Mouse (Mus musculus): Measurements from ENCODE around the gene Kat6b.

Kat6b gene

DNA sequence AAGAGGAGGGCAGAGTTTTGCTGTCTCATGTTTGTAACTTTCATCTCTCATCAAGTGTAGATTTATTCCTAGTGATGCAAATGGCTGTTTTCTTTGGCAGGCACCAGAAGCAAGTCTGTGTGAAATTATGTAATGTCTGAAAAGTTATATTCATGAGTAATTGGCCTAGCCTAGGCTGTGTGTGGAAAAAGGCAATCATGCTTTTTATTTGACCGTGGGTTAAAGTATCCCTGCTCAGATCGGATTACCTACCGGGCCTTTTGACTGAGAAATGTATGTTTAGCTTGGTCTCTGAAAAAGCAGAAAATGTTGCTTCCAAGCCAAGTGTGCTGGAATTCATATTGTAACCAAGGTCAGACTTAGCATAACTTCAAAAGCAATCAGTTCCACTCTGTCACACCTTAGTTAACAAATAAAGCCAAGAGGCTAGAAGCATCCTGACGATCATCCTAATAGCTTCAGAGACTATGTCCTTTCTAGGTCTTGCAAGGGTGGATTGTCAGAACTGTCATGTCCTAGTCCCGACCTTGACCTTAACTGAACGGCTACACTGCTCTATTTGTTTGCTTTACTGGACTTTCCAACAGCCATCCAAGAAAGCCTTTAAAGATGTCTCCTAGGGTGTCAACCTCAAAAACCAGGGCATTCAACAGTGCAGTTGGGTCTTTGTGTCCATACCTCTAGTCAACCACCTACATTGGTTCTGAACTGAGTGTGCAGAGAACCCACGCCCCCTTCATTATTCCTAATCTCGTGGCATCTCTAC lies 111.9 kb downstream of the Kat6b start:
- no peak for DNase-seq (ENCODE audit: low spot score)

DNA sequence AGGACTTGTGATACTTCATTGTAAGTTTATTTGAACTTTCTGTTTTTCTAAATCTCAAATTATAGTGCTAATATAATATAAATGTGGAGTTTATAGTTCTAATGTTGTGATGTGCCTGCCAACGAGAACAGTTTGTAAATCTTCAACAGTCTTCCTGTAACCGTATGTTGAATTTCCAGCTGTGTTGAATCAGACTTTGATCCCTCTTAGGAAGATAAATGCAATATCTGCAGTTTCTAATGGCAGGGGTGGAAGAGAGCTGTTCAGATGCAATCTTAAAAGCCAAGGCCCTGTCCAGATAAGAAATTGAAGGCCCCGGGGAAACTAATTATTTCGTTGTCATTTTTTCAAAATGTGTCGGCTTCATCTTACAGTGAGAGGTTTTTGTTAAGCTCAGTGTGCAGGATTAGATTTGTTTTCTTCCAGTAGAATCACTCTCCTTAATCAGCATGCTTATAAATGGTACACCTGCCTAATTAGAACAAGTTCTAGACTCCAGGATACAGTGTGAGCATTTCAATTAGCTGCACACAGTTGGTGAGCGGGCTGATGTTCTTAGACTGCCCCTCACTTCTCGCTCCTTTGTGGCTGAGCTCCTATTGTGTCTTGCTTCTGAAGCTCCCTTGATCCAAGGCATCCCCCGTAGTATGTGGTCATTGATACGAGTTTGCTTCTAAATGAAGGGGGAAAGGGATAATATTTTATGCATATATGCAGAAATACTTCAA lies 118.4 kb downstream of the Kat6b start:
- DNase-seq (ENCODE audit: low spot score), result no peak

DNA sequence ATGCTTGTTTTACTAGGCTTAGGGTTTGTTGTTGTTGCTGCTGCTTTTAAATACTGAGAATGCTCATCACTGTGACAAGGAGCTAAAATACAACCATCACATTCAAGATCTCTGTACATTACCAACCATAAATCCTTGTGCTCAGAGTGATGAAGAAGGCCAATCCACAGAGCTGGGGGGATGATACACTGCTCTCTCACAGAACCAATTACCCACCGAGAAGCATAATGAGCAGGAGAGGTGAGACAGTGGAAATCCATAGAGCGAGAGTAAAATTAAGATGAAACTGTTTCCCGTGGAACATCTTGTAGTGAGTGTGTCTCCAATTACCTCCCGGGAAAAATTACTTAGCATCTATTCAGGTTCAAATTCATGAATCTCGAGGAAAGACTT lies 118.9 kb downstream of the Kat6b start:
- no peak for DNase-seq (ENCODE audit: low spot score)

DNA sequence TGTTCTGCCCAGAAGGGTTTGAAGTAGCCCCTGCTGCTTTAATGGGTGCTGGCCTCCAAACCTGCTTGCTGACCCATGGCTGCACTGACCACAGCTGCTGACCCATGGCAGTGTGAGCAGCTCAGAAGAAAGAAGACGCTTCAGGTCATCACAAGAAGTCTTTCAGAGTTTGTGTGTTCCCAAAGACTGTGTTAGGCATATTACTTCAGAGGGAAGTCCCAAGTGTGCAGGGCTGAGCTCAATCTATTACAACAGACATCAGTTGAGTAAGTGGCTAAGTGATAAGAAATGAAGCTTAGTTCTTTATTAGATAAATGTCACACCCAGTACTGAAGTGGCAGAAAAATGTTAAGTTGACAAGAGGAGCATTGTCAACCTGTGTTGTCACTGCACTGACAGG lies 119.4 kb downstream of the Kat6b start:
- no peak for DNase-seq (ENCODE audit: low spot score)

DNA sequence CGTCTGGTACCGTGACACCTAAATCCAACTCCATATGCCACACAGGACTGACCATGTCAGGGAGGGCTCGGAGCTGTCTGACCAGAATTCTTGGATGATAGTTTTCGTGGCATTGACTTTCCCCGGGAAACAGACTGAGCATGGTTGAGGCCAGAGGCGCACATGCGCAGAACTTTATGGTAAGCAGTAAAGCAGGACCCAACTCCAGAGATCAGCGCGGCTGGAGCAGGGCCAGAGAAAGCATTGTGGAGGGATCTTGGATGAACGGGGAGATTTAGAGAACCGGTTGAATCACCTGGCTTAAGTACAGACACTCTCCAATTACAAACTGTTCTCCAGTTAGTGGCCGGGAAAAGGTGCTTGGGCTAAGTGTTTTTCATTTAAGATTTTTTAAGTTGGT lies 120.9 kb downstream of the Kat6b start:
- no peak for DNase-seq (ENCODE audit: low spot score)

DNA sequence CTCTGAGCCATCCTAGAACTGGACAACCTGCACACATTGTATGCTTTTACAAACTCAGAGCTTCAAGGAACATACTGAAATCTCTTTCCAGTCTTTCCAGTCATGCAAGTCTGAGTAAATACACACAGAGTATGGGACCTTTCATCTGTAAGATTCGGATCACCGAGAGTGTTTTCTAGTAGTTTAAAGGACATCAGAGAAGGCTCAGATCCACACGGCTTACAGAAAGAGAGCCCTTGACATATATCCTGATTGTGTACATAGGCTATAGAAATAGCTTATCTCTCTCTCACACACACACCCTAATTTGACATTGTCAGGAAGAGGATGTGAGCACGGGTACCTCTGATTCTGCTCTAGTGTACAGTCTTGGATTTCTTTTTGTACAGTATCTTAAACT lies 121.7 kb downstream of the Kat6b start:
- DNase-seq (ENCODE audit: low spot score), result no peak

DNA sequence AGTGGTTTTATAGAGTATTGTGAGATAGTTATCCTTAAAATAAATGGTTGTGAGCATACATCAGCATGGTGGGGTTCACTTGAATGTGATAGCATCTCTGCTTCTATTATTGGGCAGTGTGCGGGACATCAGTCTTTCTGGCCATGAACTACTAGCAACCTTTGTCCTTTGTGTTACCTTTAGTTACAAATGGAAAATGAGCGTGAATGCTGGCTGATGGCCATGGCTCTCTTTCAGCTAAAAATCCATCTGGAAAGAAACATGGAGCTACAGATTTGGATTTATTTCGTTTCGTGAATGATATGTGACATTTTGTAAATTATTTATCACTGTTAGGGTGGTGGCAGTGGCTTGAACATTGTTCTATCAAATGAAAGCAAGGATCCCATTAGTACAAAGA lies 126.5 kb downstream of the Kat6b start:
- no peak for DNase-seq (ENCODE audit: low spot score)

DNA sequence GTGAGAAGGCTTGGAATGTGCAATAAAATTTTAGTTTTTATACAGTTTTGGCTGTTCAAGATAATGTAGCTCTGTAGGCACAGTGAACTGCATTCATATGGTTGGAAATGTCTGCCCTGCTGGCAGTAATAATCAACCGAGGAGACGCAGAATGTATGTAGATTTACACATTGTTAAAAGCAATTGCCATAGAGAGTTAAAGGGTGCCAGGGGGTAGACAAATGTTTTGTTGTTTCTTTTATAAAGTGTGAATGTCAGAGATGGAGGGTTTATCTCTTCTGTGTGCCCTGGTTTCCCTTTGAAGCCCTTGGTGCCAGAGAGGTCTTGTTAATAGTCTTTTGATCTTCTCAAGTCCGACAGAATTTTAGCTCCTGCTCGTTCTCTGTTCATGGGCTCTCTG lies 127.7 kb downstream of the Kat6b start:
- no peak for DNase-seq (ENCODE audit: low spot score)

DNA sequence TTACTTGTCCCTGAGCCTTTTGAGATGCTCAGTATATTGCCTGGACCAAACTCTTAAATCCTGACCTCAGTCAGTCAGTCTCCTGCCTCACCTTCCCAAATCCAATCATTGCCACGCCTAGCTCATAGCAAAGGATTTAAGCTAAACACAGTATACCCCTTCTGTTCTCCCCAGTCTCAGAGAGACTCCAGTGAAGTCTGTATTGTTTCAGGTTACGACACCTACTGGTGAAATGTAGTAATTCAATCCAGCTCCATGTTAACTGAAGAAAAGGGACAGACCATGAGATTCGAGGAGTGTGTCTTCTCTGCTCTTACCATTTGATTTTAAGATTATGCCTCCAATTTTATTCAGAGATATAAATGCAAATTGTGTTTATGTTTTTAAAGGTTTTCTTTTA lies 129.0 kb downstream of the Kat6b start:
- peak; percentile 79 for DNase-seq (ENCODE audit: low spot score)

DNA sequence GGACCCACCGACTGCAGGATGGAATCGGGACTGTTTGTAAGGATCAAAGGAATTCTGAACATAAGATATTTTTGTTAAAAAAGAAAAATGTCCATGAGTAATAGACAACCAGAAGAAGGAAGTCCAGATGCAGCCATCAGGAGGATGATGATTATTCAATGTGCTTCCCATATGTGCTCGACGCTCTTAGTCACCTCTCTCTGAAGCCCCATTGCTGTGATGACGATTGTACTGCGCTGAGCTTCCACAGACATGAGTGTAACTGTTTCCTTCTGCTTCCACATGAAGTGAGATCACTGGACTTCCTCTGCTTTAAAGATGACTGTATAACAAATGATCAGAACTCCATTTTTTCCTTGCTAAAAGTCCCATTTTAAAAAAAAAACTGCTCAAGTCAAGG lies 131.8 kb downstream of the Kat6b start:
- no peak for DNase-seq (ENCODE audit: low spot score)

DNA sequence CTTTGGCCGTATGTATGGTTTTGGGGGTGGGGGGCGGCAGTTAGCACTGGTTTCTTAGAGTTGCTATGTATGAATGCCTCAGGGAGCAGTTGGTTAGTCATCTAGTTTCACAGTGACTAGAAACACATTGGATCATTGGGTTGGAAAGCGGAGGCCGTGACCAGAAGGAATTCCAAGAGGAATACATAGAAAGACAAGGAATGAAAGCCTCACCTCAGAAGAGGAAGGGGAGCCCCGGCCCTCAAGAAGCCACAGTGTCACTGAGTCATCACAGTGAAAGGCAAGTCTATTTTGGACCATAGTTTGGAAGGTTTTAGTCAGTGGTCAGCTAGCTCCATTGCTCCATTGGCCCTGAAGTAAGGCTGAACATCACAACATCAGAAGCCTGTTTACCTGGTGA lies 132.9 kb downstream of the Kat6b start:
- no peak for DNase-seq (ENCODE audit: low spot score)

DNA sequence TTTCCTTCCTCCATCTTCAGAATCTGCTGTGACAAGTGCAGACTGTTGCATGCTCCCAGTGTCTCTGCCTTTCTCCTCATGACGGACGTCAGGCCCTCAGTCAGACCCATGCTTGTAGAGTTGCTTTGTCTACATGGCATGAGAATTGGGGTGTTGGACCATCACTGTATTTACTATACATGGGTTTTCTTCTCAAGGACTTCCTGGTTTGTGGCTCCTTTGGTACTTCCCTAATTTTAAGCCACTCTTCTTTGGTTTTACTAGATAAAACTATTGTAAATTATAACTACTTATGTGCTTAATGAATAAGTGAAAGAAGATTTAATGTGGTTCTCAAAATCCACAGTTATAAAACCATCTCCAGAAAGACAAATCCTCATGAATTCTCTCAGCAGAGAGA lies 134.6 kb downstream of the Kat6b start:
- DNase-seq (ENCODE audit: low spot score), result no peak

DNA sequence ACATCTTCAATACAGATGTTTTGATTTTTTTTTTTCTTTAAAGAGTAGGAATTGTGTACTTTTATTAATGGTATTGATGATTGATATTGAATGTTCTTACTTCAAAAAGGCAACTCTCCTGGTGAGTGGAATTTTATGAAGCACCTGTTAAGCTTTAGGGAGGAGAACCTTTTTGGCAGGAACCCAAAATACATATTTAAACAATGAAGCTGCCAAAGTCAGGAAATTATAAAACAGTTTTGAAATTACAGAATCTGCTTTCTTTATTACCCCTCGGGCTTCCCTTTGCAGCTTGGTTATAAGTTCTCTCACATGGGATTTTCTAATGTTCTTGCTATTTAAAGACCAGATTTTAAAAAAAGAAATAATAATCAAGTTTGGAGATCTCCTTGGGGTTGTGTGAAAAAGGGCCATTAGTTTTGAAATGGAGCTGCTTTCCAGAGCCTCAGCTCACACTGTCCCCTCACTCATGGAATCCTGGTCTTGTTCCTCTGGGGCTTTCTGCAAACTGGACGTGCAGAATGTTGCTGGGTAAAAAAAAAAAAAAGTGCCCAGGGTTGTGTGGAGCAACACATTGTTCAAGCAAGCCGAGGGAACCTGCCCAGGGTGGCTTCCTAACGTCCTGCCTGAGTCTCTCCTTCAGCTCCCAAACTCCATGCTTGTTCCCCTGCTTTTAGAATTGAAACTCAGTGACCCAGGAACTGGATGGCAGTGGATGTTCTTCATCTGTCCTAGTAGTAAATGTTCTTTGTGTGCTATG lies 136.2 kb downstream of the Kat6b start:
- DNase-seq (ENCODE audit: low spot score), result no peak

DNA sequence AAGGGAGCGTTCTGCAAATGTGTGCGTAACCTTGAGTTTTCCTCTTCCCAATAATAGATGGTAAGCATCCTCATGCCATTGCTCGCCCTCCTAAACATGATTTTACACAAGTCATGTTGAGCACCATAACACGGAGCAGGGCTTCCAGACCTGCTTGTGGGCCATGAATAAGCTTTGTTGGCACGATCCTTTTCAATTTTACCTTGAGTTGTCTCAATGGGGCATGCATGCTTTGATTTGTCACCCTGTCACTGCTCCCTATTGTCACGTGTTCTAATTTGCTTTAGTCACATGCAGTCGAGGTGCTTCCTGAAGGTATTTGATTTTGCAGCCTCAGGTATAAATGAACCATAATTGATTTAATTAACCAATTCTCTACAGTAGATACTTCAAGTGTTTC lies 138.7 kb downstream of the Kat6b start:
- DNase-seq (ENCODE audit: low spot score), result no peak

DNA sequence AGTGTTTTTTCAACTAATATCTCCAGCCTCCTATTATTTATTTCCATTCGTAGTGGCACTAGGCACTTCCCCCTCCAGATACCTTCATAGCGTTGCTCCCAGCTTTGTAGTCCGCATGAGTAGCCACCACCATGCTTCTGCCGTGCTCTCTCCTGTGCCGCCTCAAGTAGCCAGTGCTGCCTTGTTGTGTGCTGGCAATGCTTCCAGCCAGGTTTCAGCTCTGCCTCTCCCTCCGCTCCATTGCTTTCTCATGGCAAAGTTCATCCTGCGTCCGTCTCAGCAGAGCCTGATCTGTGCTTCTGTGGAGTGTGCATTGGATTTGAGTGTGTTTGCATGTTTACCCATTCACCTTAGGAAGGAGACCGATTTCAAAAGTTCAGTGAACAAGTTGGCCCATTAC lies 144.7 kb downstream of the Kat6b start:
- DNase-seq (ENCODE audit: low spot score), result no peak

DNA sequence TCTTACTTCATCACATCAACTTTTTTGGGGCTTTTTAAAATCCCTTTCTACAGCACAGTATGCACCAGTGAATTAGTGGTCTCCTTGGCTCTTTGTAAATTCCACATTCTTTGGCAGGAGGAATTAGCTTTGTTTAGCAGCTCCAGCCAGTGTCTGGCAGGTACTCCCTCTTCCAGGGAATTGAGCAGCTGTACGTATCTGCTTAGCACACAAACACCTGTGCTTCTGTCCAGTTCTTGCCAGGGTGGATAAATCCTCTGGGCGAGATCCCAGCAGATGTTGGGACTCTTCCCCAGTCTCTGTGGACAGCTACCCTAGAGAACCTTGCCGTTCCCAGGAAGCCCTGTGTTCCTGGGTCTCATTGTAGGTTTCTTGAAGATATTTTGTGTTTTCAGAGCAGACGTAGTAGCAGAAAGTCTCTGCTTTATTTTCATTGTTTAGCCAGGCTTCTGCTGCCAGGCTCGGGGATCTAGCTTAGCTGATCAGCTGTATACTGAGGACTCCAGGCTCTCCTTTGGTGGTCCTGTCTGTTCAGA lies 150.5 kb downstream of the Kat6b start:
- no peak for DNase-seq (ENCODE audit: low spot score)

DNA sequence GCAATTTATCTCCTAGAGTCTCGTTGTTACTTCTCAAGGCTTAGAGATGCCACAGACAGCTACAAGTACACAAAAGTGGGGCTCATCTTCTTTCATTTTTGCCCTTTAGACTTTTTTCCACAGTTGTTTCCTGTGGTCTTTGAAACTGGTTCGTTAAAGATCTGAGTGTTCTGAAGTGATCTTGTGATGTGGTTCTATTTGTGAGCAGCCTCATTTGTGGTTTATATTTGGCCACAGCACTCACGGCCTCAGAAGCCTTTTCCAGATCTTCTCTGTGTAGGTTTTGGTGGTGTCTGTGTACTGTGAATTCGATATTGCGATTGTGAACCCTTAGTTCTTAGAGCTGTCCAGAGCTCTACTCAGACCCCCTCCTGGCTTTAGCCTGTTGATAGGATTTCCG lies 155.3 kb downstream of the Kat6b start:
- DNase-seq (ENCODE audit: low spot score), result no peak

DNA sequence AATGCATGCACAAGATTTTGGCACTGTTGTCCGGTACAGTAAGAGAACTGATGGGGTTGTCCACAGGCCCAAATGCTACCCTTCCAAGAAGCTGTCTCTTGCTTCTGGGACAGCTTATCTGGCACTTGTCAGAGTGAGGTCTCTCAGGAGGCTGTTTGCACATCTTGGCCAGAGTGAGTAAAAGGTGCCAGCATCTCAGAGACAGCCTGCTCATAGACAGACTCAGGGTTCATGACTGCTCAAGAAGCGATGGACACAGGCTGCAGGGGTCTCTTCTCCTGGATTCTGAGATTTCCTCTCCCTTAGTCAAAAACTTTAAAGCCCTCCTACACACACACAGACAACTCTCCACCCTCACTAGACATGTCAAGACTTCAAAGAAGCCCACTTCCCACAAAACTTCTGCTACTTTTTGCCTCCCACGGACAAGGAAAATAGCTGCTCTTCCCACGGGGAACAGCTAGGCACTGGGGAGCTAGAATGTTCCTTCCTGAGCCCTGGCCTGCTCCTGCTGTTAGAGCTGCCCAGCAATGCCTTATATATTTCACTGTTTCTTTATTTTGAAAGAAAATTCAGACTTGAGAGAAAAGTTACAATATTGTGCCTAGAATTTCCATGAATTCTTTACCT lies 159.7 kb downstream of the Kat6b start:
- no peak for DNase-seq (ENCODE audit: low spot score)

DNA sequence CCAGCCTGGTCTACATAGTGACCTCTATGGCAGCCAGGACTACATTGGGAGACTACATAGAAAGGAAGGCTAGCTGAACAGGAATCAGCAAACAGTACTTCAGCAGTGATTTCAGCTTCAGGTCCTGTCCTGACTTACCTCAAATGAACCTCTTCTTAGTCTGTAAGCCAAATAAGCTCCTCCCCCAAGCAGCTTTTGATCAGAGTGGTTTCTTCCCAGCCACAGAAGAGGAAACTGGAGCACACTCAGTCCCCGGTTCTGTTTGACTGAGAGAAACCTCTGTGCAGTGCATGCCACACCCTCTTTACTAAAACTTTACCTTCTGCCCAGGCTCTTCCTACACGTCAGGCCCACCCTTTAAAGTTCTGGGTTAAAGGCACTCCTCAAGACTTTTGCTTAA lies 172.6 kb downstream of the Kat6b start:
- no peak for DNase-seq (ENCODE audit: low spot score)

DNA sequence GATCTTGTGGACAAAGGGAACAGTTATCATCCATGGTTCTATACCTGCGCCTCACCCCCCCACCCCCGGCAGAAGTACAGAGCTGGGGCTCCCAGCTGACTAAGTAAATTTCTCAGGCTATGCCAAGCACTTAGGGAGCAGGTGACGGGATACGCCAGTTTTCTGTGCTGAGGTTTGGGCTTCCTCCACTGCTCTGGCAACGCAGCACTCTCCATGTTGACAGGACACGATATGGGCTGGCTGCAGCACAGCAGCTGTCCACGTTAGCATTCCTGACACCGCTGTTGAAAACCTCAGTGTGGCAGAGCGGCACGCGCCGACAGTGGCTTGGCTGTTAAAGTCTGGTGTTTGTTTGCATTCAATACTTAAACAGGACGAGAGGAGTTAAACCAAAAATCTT lies 177.9 kb downstream of the Kat6b start:
- no peak for DNase-seq (ENCODE audit: low spot score)

DNA sequence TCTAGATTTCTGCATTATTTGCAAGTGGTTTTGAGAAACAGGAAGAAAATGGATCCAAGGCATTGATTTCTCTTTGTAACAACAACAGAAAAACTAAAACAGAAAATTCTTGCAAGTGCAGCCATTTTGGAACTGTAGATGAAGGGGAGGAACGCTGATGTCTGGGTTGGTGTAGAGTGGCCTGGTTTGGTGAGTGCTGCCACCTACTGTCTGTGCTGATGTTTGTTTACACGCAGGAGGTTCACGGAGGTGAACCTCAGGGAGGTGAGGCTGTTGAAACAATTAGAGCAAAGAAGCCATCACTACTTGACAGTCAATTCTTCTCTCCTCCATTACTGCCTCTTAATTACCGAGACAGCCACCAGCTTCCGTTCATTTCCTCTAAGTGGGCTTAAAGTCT lies 178.4 kb downstream of the Kat6b start:
- peak; percentile 84 for DNase-seq (ENCODE audit: low spot score)

DNA sequence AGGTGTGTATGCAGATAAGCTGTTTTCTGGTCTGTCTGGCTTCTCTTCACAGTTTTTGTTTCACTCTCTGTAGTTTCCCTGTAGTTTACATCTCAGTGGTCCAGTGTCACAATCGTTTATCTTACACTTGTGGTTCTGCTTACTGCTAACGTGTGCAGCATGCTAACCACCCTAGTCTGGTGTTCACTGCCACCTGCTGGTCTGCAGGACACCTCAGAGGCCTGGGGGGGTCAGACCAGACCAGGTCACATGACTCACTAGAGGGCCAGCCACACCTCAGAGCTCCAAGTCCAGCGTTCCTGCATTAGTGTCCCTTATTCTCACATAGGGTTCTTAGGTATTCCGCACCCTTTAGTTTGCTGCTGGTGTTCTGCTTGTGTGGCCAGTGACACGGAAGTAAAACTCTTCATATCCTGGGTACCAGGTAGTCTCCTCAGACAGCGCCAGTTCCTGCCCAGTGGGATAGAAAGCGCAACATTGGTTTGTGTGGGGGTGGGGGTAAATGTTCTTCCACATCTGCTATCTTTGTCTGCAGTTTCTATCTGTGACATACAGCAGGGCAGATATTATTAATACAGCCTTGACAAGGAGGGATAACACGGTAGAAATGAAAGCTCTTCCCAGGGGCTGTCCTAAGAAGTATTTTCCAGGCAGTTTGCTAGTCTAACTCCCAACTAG lies 181.4 kb downstream of the Kat6b start:
- DNase-seq (ENCODE audit: low spot score), result no peak
